Mouse (Mus musculus) midbrain, embryonic 15.5 days (tissue): ENCODE data around the gene Vmn1r65. TPM values are rescaled to one million over a fixed set of nuclear protein-coding genes. Genes with fewer than 3 reads are reported as not detected.
"Not testable (repeated sequence)": the region's sequence is repeated elsewhere in the genome, so short reads cannot be mapped to it uniquely, and the experiment has no call there.

Experiments used
- ATAC-seq: fragments of 200-750 bp; cut with Nextera tagmentation; replicated peaks from 2 replicates; pipeline ENCODE4 v1.8.0; 2017; ENCODE audit warnings: moderate TSS enrichment
- H3K27ac ChIP-seq: fragments of 300-500 bp; sonication (generic); 2 replicates; pipeline ENCODE4 v1.5.1; 2015; ENCODE audit warnings: mild to moderate bottlenecking, inconsistent platforms
- H3K27me3 ChIP-seq: fragments of 300-500 bp; sonication (generic); replicated peaks from 2 replicates; pipeline ENCODE4 v1.6.1; 2015; ENCODE audit warnings: inconsistent platforms
- H3K36me3 ChIP-seq: fragments of 300-500 bp; sonication (generic); replicated peaks from 2 replicates; pipeline ENCODE4 v1.6.1; 2015; ENCODE audit warnings: inconsistent platforms
- H3K4me1 ChIP-seq: fragments of 300-500 bp; sonication (generic); 2 replicates; pipeline ENCODE4 v1.6.1; 2015; ENCODE audit warnings: inconsistent platforms
- H3K4me2 ChIP-seq: fragments of 300-500 bp; sonication (generic); 2 replicates; pipeline ENCODE4 v1.6.1; 2015; ENCODE audit warnings: inconsistent platforms, mild to moderate bottlenecking, moderate library complexity
- H3K4me3 ChIP-seq: fragments of 300-500 bp; sonication (generic); 2 replicates; pipeline ENCODE4 v1.5.1; 2015; ENCODE audit warnings: mild to moderate bottlenecking, inconsistent platforms
- H3K9ac ChIP-seq: fragments of 300-500 bp; sonication (generic); 2 replicates; pipeline ENCODE4 v1.6.1; 2015; ENCODE audit warnings: mild to moderate bottlenecking, inconsistent platforms
- H3K9me3 ChIP-seq: fragments of 300-500 bp; sonication (generic); 2 replicates; pipeline ENCODE4 v1.6.1; 2016; ENCODE audit warnings: inconsistent platforms
- WGBS: fragments of 180-500 bp; shearing (Covaris S2); methylation state at CpG from one replicate; pipeline ENCODE4 v1.1.7; 2015; ENCODE audit warnings: mixed read lengths; 5-methylcytosine and 5-hydroxymethylcytosine counted together
- polyA plus RNA-seq: library from polyadenylated mRNA; unstranded; fragments of >200 nt; fragmentation: Nextera tagmentation; extraction: Ambion mirVana; gene quantifications from 2 replicates; pipeline ENCODE4 v1.2.1, GENCODE M21; 2015

Gene Vmn1r65
- not detected in 2 replicates for polyA plus RNA-seq

DNA sequence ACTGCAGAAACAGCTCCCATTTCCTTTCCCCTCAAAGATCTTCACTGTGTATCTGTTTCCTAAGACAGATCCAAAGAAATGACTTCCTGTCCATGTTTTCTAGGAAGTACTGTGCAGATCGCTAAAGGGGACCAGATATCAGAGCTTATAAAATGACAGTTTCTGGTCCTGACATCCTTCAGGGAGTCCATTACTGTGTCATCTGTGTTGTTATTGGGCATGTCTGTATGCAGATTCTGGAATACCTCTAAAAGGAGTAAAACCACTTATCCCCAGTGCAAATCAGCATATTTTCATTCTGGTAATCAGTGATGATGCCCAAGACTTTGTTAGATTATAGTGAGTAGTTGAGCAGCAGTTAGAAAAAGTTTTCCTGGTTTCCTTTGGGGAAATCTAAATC lies at the start of gene Vmn1r65:
Gene Vmn1r65 (minus strand): TSS at position 101 of the 400 bp plus-strand sequence.
- no peaks in the 10 kb centered on the region for H3K27me3 ChIP-seq
- no peaks in the 10 kb centered on the region for H3K4me1 ChIP-seq
- no peak within 1 kb of the TSS for H3K4me3 ChIP-seq
- WGBS: 93% methylated on average over 1 of the region's 1 CpGs
- no peak within 1 kb of the TSS for H3K9ac ChIP-seq
- no peak within 1 kb of the TSS for H3K4me2 ChIP-seq
- no peak for ATAC-seq
- peaks cover 18% of the 10 kb centered on the region for H3K9me3 ChIP-seq
- no peak within 1 kb of the TSS for H3K27ac ChIP-seq
- H3K36me3 ChIP-seq: no peaks in the 10 kb centered on the region

- no peak for ATAC-seq
- WGBS: 88% methylated on average over 11 of the region's 11 CpGs
These were observed 34.1 kb upstream of the Vmn1r65 start, which contains the start of gene Nlrp4c for GRCm38 (mm10) chr7:6044861-6045260. Gene Nlrp4c, plus strand, starts transcription at chr7:6045161.

GRCm38 (mm10) chr7:5982426-5982825 lies 28.4 kb downstream of the Vmn1r65 start:
- 89% methylated on average over 4 of the region's 4 CpGs for WGBS

More at GRCm38 (mm10) chr7:6044861-6045260, 34.1 kb upstream of the Vmn1r65 start, which contains the start of gene Nlrp4c:
- no peak within 1 kb of the TSS for H3K4me2 ChIP-seq
- no peak within 1 kb of the TSS for H3K27ac ChIP-seq
- no peak within 1 kb of the TSS for H3K4me3 ChIP-seq
- no peaks in the 10 kb centered on the region for H3K36me3 ChIP-seq
- H3K27me3 ChIP-seq: no peaks in the 10 kb centered on the region
- no peaks in the 10 kb centered on the region for H3K4me1 ChIP-seq
- H3K9me3 ChIP-seq: peaks cover 13% of the 10 kb centered on the region
- no peak within 1 kb of the TSS for H3K9ac ChIP-seq

GRCm38 (mm10) chr7:5972546-5972945 lies 38.3 kb downstream of the Vmn1r65 start:
- ATAC-seq: not testable (repeated sequence)
- 70% methylated on average over 2 of the region's 2 CpGs for WGBS

More at GRCm38 (mm10) chr7:5982426-5982825, 28.4 kb downstream of the Vmn1r65 start:
- H3K4me1 ChIP-seq, H3K9ac ChIP-seq, H3K4me2 ChIP-seq, H3K27ac ChIP-seq, H3K36me3 ChIP-seq, H3K27me3 ChIP-seq, ATAC-seq, H3K4me3 ChIP-seq: not testable (repeated sequence)
- peaks cover 14% of the 10 kb centered on the region for H3K9me3 ChIP-seq

More at GRCm38 (mm10) chr7:5972546-5972945, 38.3 kb downstream of the Vmn1r65 start:
- not testable (repeated sequence) for H3K4me2 ChIP-seq, H3K27me3 ChIP-seq, H3K4me3 ChIP-seq, H3K9ac ChIP-seq, H3K27ac ChIP-seq, H3K36me3 ChIP-seq, H3K4me1 ChIP-seq
- peaks cover 26% of the 10 kb centered on the region for H3K9me3 ChIP-seq

Other genes with a start within 250 kb of the Vmn1r65 start
- not detected in 2 replicates for gene Vmn1r63, start 205.6 kb downstream of the Vmn1r65 start, polyA plus RNA-seq
- not detected in 2 replicates for gene Vmn1r64, start 126.5 kb downstream of the Vmn1r65 start, polyA plus RNA-seq
- gene Nlrp4c, start 34.2 kb upstream of the Vmn1r65 start, polyA plus RNA-seq: not detected in 2 replicates
- gene Zfp787, start 145.0 kb upstream of the Vmn1r65 start, polyA plus RNA-seq: 26.3 and 28.1 TPM in 2 replicates
- gene Zfp444, start 161.2 kb upstream of the Vmn1r65 start, polyA plus RNA-seq: 102 TPM in 2 replicates
- gene Galp, start 186.1 kb upstream of the Vmn1r65 start, polyA plus RNA-seq: not detected in 2 replicates
- not detected in 2 replicates for gene Zscan5b, start 211.3 kb upstream of the Vmn1r65 start, polyA plus RNA-seq
- gene Epp13, start 241.7 kb upstream of the Vmn1r65 start, polyA plus RNA-seq: not detected in 2 replicates